Mouse (Mus musculus): ENCODE data around the gene Prr12. TPM values are rescaled to one million over a fixed set of nuclear protein-coding genes. Genes with fewer than 3 reads are reported as not detected.

Gene Prr12
- total RNA-seq, 4 experiments from 2014 or later = 22.4 to 26.3 (median 24.9) TPM

GRCm38 (mm10) chr7:45051601-45051974 lies 1.1 kb downstream of the Prr12 start:
- DNase-seq (ENCODE audit: low spot score) = no peak

GRCm38 (mm10) chr7:45050945-45051600 lies 1.6 kb downstream of the Prr12 start:
- DNase-seq (ENCODE audit: low spot score) = peak; percentile 77

GRCm38 (mm10) chr7:45048923-45049657 lies 3.6 kb downstream of the Prr12 start:
- no peak for DNase-seq (ENCODE audit: low spot score)

- DNase-seq (ENCODE audit: low spot score) = no peak
Measured at GRCm38 (mm10) chr7:45048001-45048890, 4.4 kb downstream of the Prr12 start.

- DNase-seq (ENCODE audit: low spot score) = no peak
Measured at GRCm38 (mm10) chr7:45047491-45047890, 5.2 kb downstream of the Prr12 start.

- DNase-seq (ENCODE audit: low spot score) = no peak
Measured at GRCm38 (mm10) chr7:45046853-45047350, 5.8 kb downstream of the Prr12 start.

GRCm38 (mm10) chr7:45045741-45046140 lies 6.9 kb downstream of the Prr12 start:
- no peak for DNase-seq (ENCODE audit: low spot score)

- DNase-seq (ENCODE audit: low spot score) = no peak
Measured at GRCm38 (mm10) chr7:45043307-45043706, 9.4 kb downstream of the Prr12 start.

GRCm38 (mm10) chr7:45040851-45041250 lies 11.8 kb downstream of the Prr12 start:
- DNase-seq (ENCODE audit: low spot score) = no peak

- no peak for DNase-seq (ENCODE audit: low spot score)
Measured at GRCm38 (mm10) chr7:45038411-45038810, 14.3 kb downstream of the Prr12 start.

- no peak for DNase-seq (ENCODE audit: low spot score)
Measured at GRCm38 (mm10) chr7:45037720-45038361, 14.8 kb downstream of the Prr12 start.

GRCm38 (mm10) chr7:45036702-45037101 lies 16.0 kb downstream of the Prr12 start:
- DNase-seq (ENCODE audit: low spot score) = no peak

GRCm38 (mm10) chr7:45035631-45036030 lies 17.1 kb downstream of the Prr12 start:
- no peak for DNase-seq (ENCODE audit: low spot score)

- no peak for DNase-seq (ENCODE audit: low spot score)
Measured at GRCm38 (mm10) chr7:45033722-45034359, 18.8 kb downstream of the Prr12 start.

- DNase-seq (ENCODE audit: low spot score) = no peak
Measured at GRCm38 (mm10) chr7:45030857-45031256, 21.8 kb downstream of the Prr12 start.

GRCm38 (mm10) chr7:45029995-45030394 lies 22.7 kb downstream of the Prr12 start:
- DNase-seq (ENCODE audit: low spot score) = no peak

- DNase-seq (ENCODE audit: low spot score) = no peak
Measured at GRCm38 (mm10) chr7:45028351-45028750, 24.3 kb downstream of the Prr12 start.

GRCm38 (mm10) chr7:45027761-45028160 lies 24.9 kb downstream of the Prr12 start:
- DNase-seq (ENCODE audit: low spot score) = no peak

- DNase-seq (ENCODE audit: low spot score) = no peak
Measured at GRCm38 (mm10) chr7:45026256-45026655, 26.4 kb downstream of the Prr12 start.

GRCm38 (mm10) chr7:45025601-45026220 lies 27.0 kb downstream of the Prr12 start:
- DNase-seq (ENCODE audit: low spot score) = no peak
